Mouse (Mus musculus): ENCODE measurements at regions not wholly inside any gene's neighbourhood (a gene's known extent, or its start where the extent isn't known, plus 50 kb on each side); places are given as distances from the start of the nearest gene placed in this dataset.

- no peak overlapping the region for H3K4me2 ChIP-seq (ENCODE audit: low read depth, low read length)
- H3K9ac ChIP-seq (replicated peaks; ENCODE audit: low read length): no peak overlapping the region
- H3K27ac ChIP-seq (replicated peaks; ENCODE audit: low read depth, low read length): no peak overlapping the region
- ATAC-seq (replicated peaks; ENCODE audit: insufficient number of reproducible peaks, low FRiP score, low TSS enrichment, low read depth) (0 out of 2 replicates have a peak, but pooled peaks have one; percentile 48), DNase-seq (ENCODE audit: low spot score) (no peak)
- H3K9me3 ChIP-seq (replicated peaks; ENCODE audit: control insufficient read depth, low read length): no peaks in the 10 kb centered on the region
- 83% methylated on average over 1 of the region's 1 CpGs for WGBS
- H3K36me3 ChIP-seq (replicated peaks; ENCODE audit: control insufficient read depth, insufficient read depth, low read depth, low read length): no peaks in the 10 kb centered on the region
- H3K4me1 ChIP-seq (ENCODE audit: control insufficient read depth, insufficient read depth, low read length): no peaks in the 10 kb centered on the region
- H3K4me3 ChIP-seq (ENCODE audit: low read depth, low read length): no peak overlapping the region
- no peaks in the 10 kb centered on the region for H3K27me3 ChIP-seq (ENCODE audit: control insufficient read depth, insufficient read depth, low read length)
Measured at GRCm38 (mm10) chr6:74033811-74034210, 564.3 kb upstream of the 4931417E11Rik start.

DNA sequence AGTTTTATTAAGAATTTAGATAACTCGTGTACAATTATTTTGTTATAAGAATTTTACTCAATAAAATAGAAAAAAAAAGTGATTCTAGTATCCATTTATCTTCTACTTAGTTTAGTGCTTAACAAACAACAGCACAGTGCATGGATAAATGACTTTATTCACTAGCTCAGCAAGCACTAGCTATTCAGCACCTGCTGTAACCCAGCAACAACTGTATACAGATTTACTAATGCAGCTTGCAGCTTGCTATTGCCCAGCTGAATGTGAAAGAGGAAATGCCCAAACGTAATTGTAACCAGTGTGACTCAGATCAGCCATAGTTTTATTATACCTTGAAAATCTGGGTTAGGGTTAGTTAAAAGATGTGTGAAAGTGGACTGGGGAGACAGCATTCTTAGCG, 547.6 kb upstream of the 4931417E11Rik start:
- WGBS: 66% methylated on average over 3 of the region's 3 CpGs

DNA sequence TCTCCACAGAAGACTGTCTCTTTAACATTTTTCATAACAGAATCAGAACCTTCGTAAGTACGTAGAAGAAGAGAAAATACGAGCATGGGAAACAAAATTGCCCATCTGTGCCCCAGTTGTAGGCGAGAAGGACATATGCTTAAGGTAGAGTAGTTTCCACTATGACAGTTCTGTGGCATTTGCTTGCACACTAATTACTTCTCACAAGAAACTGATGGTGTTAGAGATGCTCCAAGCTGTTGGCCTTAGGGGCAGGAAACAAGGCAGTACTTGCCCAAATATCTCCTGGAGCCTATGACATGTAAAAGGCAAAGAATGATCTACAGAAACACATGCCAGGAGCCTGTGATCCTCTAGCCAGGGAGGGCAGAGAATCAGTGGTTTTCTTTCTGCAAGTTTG, 512.3 kb upstream of the 4931417E11Rik start:
- no peaks in the 10 kb centered on the region for H3K27me3 ChIP-seq (ENCODE audit: control insufficient read depth, insufficient read depth, low read length)
- H3K9ac ChIP-seq (replicated peaks; ENCODE audit: low read length): no peak overlapping the region
- 88% methylated on average over 4 of the region's 4 CpGs for WGBS
- DNase-seq (ENCODE audit: low spot score) (no peak), ATAC-seq (replicated peaks; ENCODE audit: insufficient number of reproducible peaks, low FRiP score, low TSS enrichment, low read depth) (no peak)
- no peak overlapping the region for H3K27ac ChIP-seq (replicated peaks; ENCODE audit: low read depth, low read length)
- H3K4me1 ChIP-seq (ENCODE audit: control insufficient read depth, insufficient read depth, low read length): no peaks in the 10 kb centered on the region
- H3K4me3 ChIP-seq (ENCODE audit: low read depth, low read length): no peak overlapping the region
- no peaks in the 10 kb centered on the region for H3K9me3 ChIP-seq (replicated peaks; ENCODE audit: control insufficient read depth, low read length)
- H3K4me2 ChIP-seq (ENCODE audit: low read depth, low read length): no peak overlapping the region
- H3K36me3 ChIP-seq (replicated peaks; ENCODE audit: control insufficient read depth, insufficient read depth, low read depth, low read length): no peaks in the 10 kb centered on the region

More for the DNA sequence above, 547.6 kb upstream of the 4931417E11Rik start:
- no peak overlapping the region for H3K4me2 ChIP-seq (ENCODE audit: low read depth, low read length)
- H3K27ac ChIP-seq (replicated peaks; ENCODE audit: low read depth, low read length): no peak overlapping the region
- H3K36me3 ChIP-seq (replicated peaks; ENCODE audit: control insufficient read depth, insufficient read depth, low read depth, low read length): no peaks in the 10 kb centered on the region
- no peak for ATAC-seq (replicated peaks; ENCODE audit: insufficient number of reproducible peaks, low FRiP score, low TSS enrichment, low read depth)
- DNase-seq (ENCODE audit: low spot score): no peak
- H3K27me3 ChIP-seq (ENCODE audit: control insufficient read depth, insufficient read depth, low read length): no peaks in the 10 kb centered on the region
- no peaks in the 10 kb centered on the region for H3K9me3 ChIP-seq (replicated peaks; ENCODE audit: control insufficient read depth, low read length)
- no peak overlapping the region for H3K4me3 ChIP-seq (ENCODE audit: low read depth, low read length)
- no peak overlapping the region for H3K9ac ChIP-seq (replicated peaks; ENCODE audit: low read length)
- no peaks in the 10 kb centered on the region for H3K4me1 ChIP-seq (ENCODE audit: control insufficient read depth, insufficient read depth, low read length)

- Histone ChIP-seq H3K36me3 (replicated peaks; ENCODE audit: control insufficient read depth, insufficient read depth, low read depth, low read length) (no peaks in the 10 kb centered on the region), H3K27ac (replicated peaks; ENCODE audit: low read depth, low read length) (no peak overlapping the region)
Measured at GRCm38 (mm10) chr6:73949934-73950293, 480.4 kb upstream of the 4931417E11Rik start.

GRCm38 (mm10) chr6:73949121-73949933, 479.9 kb upstream of the 4931417E11Rik start:
- no peak for ATAC-seq (replicated peaks; ENCODE audit: insufficient number of reproducible peaks, low FRiP score, low TSS enrichment, low read depth)
- H3K4me1 ChIP-seq (ENCODE audit: control insufficient read depth, insufficient read depth, low read length): no peaks in the 10 kb centered on the region
- DNase-seq (ENCODE audit: low spot score): no peak
- no peak overlapping the region for H3K27ac ChIP-seq (replicated peaks; ENCODE audit: low read depth, low read length)
- no peak overlapping the region for H3K9ac ChIP-seq (replicated peaks; ENCODE audit: low read length)
- H3K4me3 ChIP-seq (ENCODE audit: low read depth, low read length): no peak overlapping the region
- H3K27me3 ChIP-seq (ENCODE audit: control insufficient read depth, insufficient read depth, low read length): no peaks in the 10 kb centered on the region
- H3K36me3 ChIP-seq (replicated peaks; ENCODE audit: control insufficient read depth, insufficient read depth, low read depth, low read length): no peaks in the 10 kb centered on the region
- no peak overlapping the region for H3K4me2 ChIP-seq (ENCODE audit: low read depth, low read length)
- 77% methylated on average over 5 of the region's 5 CpGs for WGBS
- no peaks in the 10 kb centered on the region for H3K9me3 ChIP-seq (replicated peaks; ENCODE audit: control insufficient read depth, low read length)

More at GRCm38 (mm10) chr6:73949934-73950293, 480.4 kb upstream of the 4931417E11Rik start:
- no peaks in the 10 kb centered on the region for H3K27me3 ChIP-seq (ENCODE audit: control insufficient read depth, insufficient read depth, low read length)
- no peak overlapping the region for H3K4me3 ChIP-seq (ENCODE audit: low read depth, low read length)
- no peak overlapping the region for H3K4me2 ChIP-seq (ENCODE audit: low read depth, low read length)
- no peaks in the 10 kb centered on the region for H3K4me1 ChIP-seq (ENCODE audit: control insufficient read depth, insufficient read depth, low read length)
- no peak for DNase-seq (ENCODE audit: low spot score)
- no peak for ATAC-seq (replicated peaks; ENCODE audit: insufficient number of reproducible peaks, low FRiP score, low TSS enrichment, low read depth)
- H3K9ac ChIP-seq (replicated peaks; ENCODE audit: low read length): no peak overlapping the region
- no peaks in the 10 kb centered on the region for H3K9me3 ChIP-seq (replicated peaks; ENCODE audit: control insufficient read depth, low read length)

- H3K27me3 ChIP-seq (ENCODE audit: control insufficient read depth, insufficient read depth, low read length): no peaks in the 10 kb centered on the region
- 60% methylated on average over 2 of the region's 2 CpGs for WGBS
- DNase-seq (ENCODE audit: low spot score) (no peak), ATAC-seq (replicated peaks; ENCODE audit: insufficient number of reproducible peaks, low FRiP score, low TSS enrichment, low read depth) (no peak)
- no peaks in the 10 kb centered on the region for H3K9me3 ChIP-seq (replicated peaks; ENCODE audit: control insufficient read depth, low read length)
- no peak overlapping the region for H3K27ac ChIP-seq (replicated peaks; ENCODE audit: low read depth, low read length)
- no peaks in the 10 kb centered on the region for H3K36me3 ChIP-seq (replicated peaks; ENCODE audit: control insufficient read depth, insufficient read depth, low read depth, low read length)
- H3K4me1 ChIP-seq (ENCODE audit: control insufficient read depth, insufficient read depth, low read length): no peaks in the 10 kb centered on the region
- no peak overlapping the region for H3K4me2 ChIP-seq (ENCODE audit: low read depth, low read length)
- no peak overlapping the region for H3K4me3 ChIP-seq (ENCODE audit: low read depth, low read length)
- H3K9ac ChIP-seq (replicated peaks; ENCODE audit: low read length): no peak overlapping the region
Measured at GRCm38 (mm10) chr6:73913426-73914404, 444.2 kb upstream of the 4931417E11Rik start.

GRCm38 (mm10) chr6:73889144-73889795, 419.8 kb upstream of the 4931417E11Rik start:
- H3K9ac ChIP-seq (replicated peaks; ENCODE audit: low read length): no peak overlapping the region
- H3K27me3 ChIP-seq (ENCODE audit: control insufficient read depth, insufficient read depth, low read length): no peaks in the 10 kb centered on the region
- DNase-seq (ENCODE audit: low spot score): no peak
- no peak overlapping the region for H3K27ac ChIP-seq (replicated peaks; ENCODE audit: low read depth, low read length)
- H3K4me3 ChIP-seq (ENCODE audit: low read depth, low read length): no peak overlapping the region
- no peaks in the 10 kb centered on the region for H3K36me3 ChIP-seq (replicated peaks; ENCODE audit: control insufficient read depth, insufficient read depth, low read depth, low read length)
- H3K4me2 ChIP-seq (ENCODE audit: low read depth, low read length): no peak overlapping the region
- WGBS: 60% methylated on average over 1 of the region's 1 CpGs
- no peak for ATAC-seq (replicated peaks; ENCODE audit: insufficient number of reproducible peaks, low FRiP score, low TSS enrichment, low read depth)
- H3K4me1 ChIP-seq (ENCODE audit: control insufficient read depth, insufficient read depth, low read length): no peaks in the 10 kb centered on the region
- H3K9me3 ChIP-seq (replicated peaks; ENCODE audit: control insufficient read depth, low read length): no peaks in the 10 kb centered on the region
